Mouse (Mus musculus): ENCODE data around the gene Zbtb17.

- TF ChIP-seq EP300 (IDR thresholded peaks at IDR 0.05; ENCODE audit: low read depth) (no peak), CTCF (IDR thresholded peaks at IDR 0.05; ENCODE audit: low read depth) (no peak)
Measured at GRCm38 (mm10) chr4:141423691-141424431, 20.6 kb upstream of the Zbtb17 start.
